15 mouse cellular contexts compared by ENCODE assay signal in genomic region chr11:109702031-109702815, GRCm38 (mm10). TPM values are rescaled to one million over a fixed set of nuclear protein-coding genes. Genes with fewer than 3 reads are reported as not detected.
DNase-seq lines count a peak whose midpoint lies in the region; ATAC-seq lines count a peak whose summit lies in the region.
"Had no signal": no experiment of that assay in that cellular context is flagged by ENCODE, and none has a peak within 500 bp of the region (broad histone marks: within the 10 kb centered on the region; RNA-seq: fewer than 3 reads in every experiment).

No protein-coding gene starts in this region.

- no peak overlapping the region for H3K9ac ChIP-seq in embryonic facial prominence, embryonic 14.5 days (ENCODE audit: low read depth, low read length)
- H3K9ac ChIP-seq in neural tube, embryonic 15.5 days (replicated peaks), result no peak overlapping the region
- no peak overlapping the region for H3K9ac ChIP-seq in liver, embryonic 13.5 days
- H3K9ac ChIP-seq: heart, embryonic 12.5 days had no signal

- H3K4me1 ChIP-seq in embryonic facial prominence, embryonic 14.5 days (ENCODE audit: control insufficient read depth, insufficient read depth, low read length), result peaks cover 15% of the 10 kb centered on the region
- peaks cover 8% of the 10 kb centered on the region for H3K4me1 ChIP-seq in embryonic facial prominence, embryonic 10.5 days
- peaks cover 12% of the 10 kb centered on the region; the same call in 1 of the 2 replicates for H3K4me1 ChIP-seq in neural tube, embryonic 15.5 days
- peaks cover 25% of the 10 kb centered on the region for H3K4me1 ChIP-seq in liver, embryonic 13.5 days (replicated peaks)

- 0 out of 2 replicates have a peak, but pooled peaks cover 3% of the 10 kb centered on the region for H3K9me3 ChIP-seq in embryonic facial prominence, embryonic 14.5 days (ENCODE audit: control insufficient read depth, low read length)
- no peaks in the 10 kb centered on the region for H3K9me3 ChIP-seq in embryonic facial prominence, embryonic 10.5 days
- no peaks in the 10 kb centered on the region for H3K9me3 ChIP-seq in neural tube, embryonic 15.5 days (replicated peaks)
- H3K9me3 ChIP-seq in liver, embryonic 13.5 days (replicated peaks), result no peaks in the 10 kb centered on the region; the same call in 1 of the 2 replicates

- no peak for ATAC-seq in embryonic facial prominence, embryonic 14.5 days (ENCODE audit: low read depth)
- no peak for ATAC-seq in neural tube, embryonic 15.5 days (ENCODE audit: low FRiP score)
- ATAC-seq in liver, embryonic 13.5 days (ENCODE audit: low read depth), result no peak
- no peak for ATAC-seq in erythroblast, adult 5-6 weeks (replicated peaks; ENCODE audit: low FRiP score, poor library complexity, severe bottlenecking)

- H3K27ac ChIP-seq in embryonic facial prominence, embryonic 14.5 days (replicated peaks; ENCODE audit: low read depth, low read length), result no peak overlapping the region
- no peak overlapping the region for H3K27ac ChIP-seq in embryonic facial prominence, embryonic 10.5 days (replicated peaks)
- peak overlapping the region; percentile 48 for H3K27ac ChIP-seq in neural tube, embryonic 15.5 days (replicated peaks)
- H3K27ac ChIP-seq in liver, embryonic 13.5 days, result peak overlapping the region; percentile 22

- H3K4me3 ChIP-seq in embryonic facial prominence, embryonic 14.5 days (ENCODE audit: low read depth, low read length), result no peak overlapping the region
- no peak overlapping the region for H3K4me3 ChIP-seq in embryonic facial prominence, embryonic 10.5 days
- H3K4me3 ChIP-seq in neural tube, embryonic 15.5 days (replicated peaks), result no peak overlapping the region
- no peak overlapping the region for H3K4me3 ChIP-seq in liver, embryonic 13.5 days (replicated peaks)
- H3K4me3 ChIP-seq: heart, embryonic 12.5 days; megakaryocyte, embryonic 14.5 days had no signal

- no peak overlapping the region for H3K4me2 ChIP-seq in embryonic facial prominence, embryonic 14.5 days (ENCODE audit: low read depth, low read length)
- no peak overlapping the region for H3K4me2 ChIP-seq in neural tube, embryonic 15.5 days
- no peak overlapping the region for H3K4me2 ChIP-seq in liver, embryonic 13.5 days
- H3K4me2 ChIP-seq: heart, embryonic 12.5 days had no signal

- H3K27me3 ChIP-seq in embryonic facial prominence, embryonic 14.5 days (replicated peaks; ENCODE audit: control insufficient read depth, insufficient read depth, low read length), result no peaks in the 10 kb centered on the region
- H3K27me3 ChIP-seq in embryonic facial prominence, embryonic 10.5 days (replicated peaks; ENCODE audit: low read depth, poor library complexity, severe bottlenecking), result no peaks in the 10 kb centered on the region
- no peaks in the 10 kb centered on the region for H3K27me3 ChIP-seq in neural tube, embryonic 15.5 days (replicated peaks)
- H3K27me3 ChIP-seq in liver, embryonic 13.5 days, result no peaks in the 10 kb centered on the region
- H3K27me3 ChIP-seq: heart, embryonic 12.5 days had no signal

- WGBS in embryonic facial prominence, embryonic 14.5 days, result 42% methylated on average over 10 of the region's 10 CpGs
- WGBS in embryonic facial prominence, embryonic 10.5 days, result 58% methylated on average over 10 of the region's 10 CpGs
- 49% methylated on average over 10 of the region's 10 CpGs for WGBS in neural tube, embryonic 15.5 days
- 58% methylated on average over 10 of the region's 10 CpGs for WGBS in liver, embryonic 13.5 days (ENCODE audit: insufficient replicate concordance)

- H3K36me3 ChIP-seq in embryonic facial prominence, embryonic 14.5 days (ENCODE audit: control insufficient read depth, insufficient read depth, low read length), result no peaks in the 10 kb centered on the region
- no peaks in the 10 kb centered on the region for H3K36me3 ChIP-seq in embryonic facial prominence, embryonic 10.5 days (replicated peaks)
- no peaks in the 10 kb centered on the region for H3K36me3 ChIP-seq in neural tube, embryonic 15.5 days
- no peaks in the 10 kb centered on the region for H3K36me3 ChIP-seq in liver, embryonic 13.5 days
- H3K36me3 ChIP-seq: heart, embryonic 12.5 days had no signal

- DNase-seq in embryonic facial prominence, embryonic 14.5 days (ENCODE audit: low spot score), result peak; percentile 34
- DNase-seq in embryonic facial prominence, embryonic 10.5 days (ENCODE audit: low spot score), result no peak
- DNase-seq in neural tube, embryonic 10.5 days (ENCODE audit: extremely low spot score, low spot score), result no peak
- no peak for DNase-seq in liver, embryonic 13.5 days
- peak; percentile 69 for DNase-seq in yolk sac, embryonic 10.5 days (ENCODE audit: low spot score)
- DNase-seq in lung, postnatal 10 days, result no peak
- DNase-seq: cerebellum, postnatal 14 days; gastrocnemius, postnatal 14 days; heart, postnatal 4 days; spleen, adult 18-20 months; thymus, postnatal 4 days had no signal

RNA-seq across cellular contexts. Expression of gene Fam20a, which starts 19.9 kb away (rescaled TPM):
- 6.2 and 7.3 TPM in 2 replicates for polyA plus RNA-seq in embryonic facial prominence, embryonic 14.5 days (2014; fragmentation: Nextera tagmentation; extraction: Ambion mirVana)
- polyA plus RNA-seq in embryonic facial prominence, embryonic 10.5 days (2016; fragmentation: Nextera tagmentation; extraction: Ambion mirVana), result 0.69 and 1.1 TPM in 2 replicates
- 6.6 and 8.0 TPM in 2 replicates for polyA plus RNA-seq in neural tube, embryonic 15.5 days (2015; fragmentation: Nextera tagmentation; extraction: Ambion mirVana)
- polyA plus RNA-seq in liver, embryonic 13.5 days (2015; fragmentation: Nextera tagmentation; extraction: Ambion mirVana), result 3.7 and 4.1 TPM in 2 replicates
- total RNA-seq in erythroblast, adult 5-6 weeks (2015; ENCODE audit: low replicate concordance), result not detected in 2 replicates
- total RNA-seq in erythroblast, adult 5-6 weeks (2017; ENCODE audit: low replicate concordance), result not detected in 2 replicates

RNA-seq across cellular contexts. Expression of gene Prkar1a, which starts 53.0 kb away (rescaled TPM):
- 432 and 435 TPM in 2 replicates for polyA plus RNA-seq in embryonic facial prominence, embryonic 14.5 days (2014; fragmentation: Nextera tagmentation; extraction: Ambion mirVana)
- 328 and 349 TPM in 2 replicates for polyA plus RNA-seq in embryonic facial prominence, embryonic 10.5 days (2016; fragmentation: Nextera tagmentation; extraction: Ambion mirVana)
- 451 and 458 TPM in 2 replicates for polyA plus RNA-seq in neural tube, embryonic 15.5 days (2015; fragmentation: Nextera tagmentation; extraction: Ambion mirVana)
- polyA plus RNA-seq in liver, embryonic 13.5 days (2015; fragmentation: Nextera tagmentation; extraction: Ambion mirVana), result 126 and 148 TPM in 2 replicates
- total RNA-seq in erythroblast, adult 5-6 weeks (2015; ENCODE audit: low replicate concordance), result 30.0 and 33.6 TPM in 2 replicates
- 20.4 and 23.6 TPM in 2 replicates for total RNA-seq in erythroblast, adult 5-6 weeks (2017; ENCODE audit: low replicate concordance)

Comparison
In these comparisons a context has a peak if more than half of its experiments do, and no peak if none do; other contexts are left out.
1. DNase-seq: peak in embryonic facial prominence, embryonic 14.5 days (single experiment) and yolk sac, embryonic 10.5 days (single experiment); none in embryonic facial prominence, embryonic 10.5 days (single experiment), neural tube, embryonic 10.5 days (single experiment), liver, embryonic 13.5 days (single experiment) and lung, postnatal 10 days (single experiment).
2. H3K27ac ChIP-seq: peak in neural tube, embryonic 15.5 days (single experiment) and liver, embryonic 13.5 days (single experiment); none in embryonic facial prominence, embryonic 14.5 days (single experiment) and embryonic facial prominence, embryonic 10.5 days (single experiment).